Mouse (Mus musculus) liver, embryonic 14.5 days (tissue): ENCODE results near the gene Prrx1.

ENCODE experiments used
- CTCF ChIP-seq: IDR thresholded peaks from 2 replicates; pipeline ENCODE4 v1.5.1; 2016; ENCODE audit warnings: antibody characterized with exemption, low read depth, control low read depth
- EP300 ChIP-seq: IDR thresholded peaks from 2 replicates; pipeline ENCODE4 v1.6.1; 2016; ENCODE audit warnings: antibody characterized with exemption, low read depth

GRCm38 (mm10) chr1:163311861-163312811, 1.4 kb downstream of the Prrx1 start:
- TF ChIP-seq CTCF (no peak), EP300 (no peak)
